Mouse (Mus musculus) G1E-ER4 (cell line): Measurements from ENCODE around the gene Vps4b. TPM values are rescaled to one million over a fixed set of nuclear protein-coding genes. Genes with fewer than 3 reads are reported as not detected.

ENCODE experiments used
- GATA1 ChIP-seq: IDR thresholded peaks from one replicate; pipeline ENCODE4 v1.8.0; 2012; ENCODE audit warnings: low read length, inconsistent platforms
- polyA plus RNA-seq: library from polyadenylated mRNA; stranded (reverse); fragments of >175 nt; gene quantifications from 2 replicates; pipeline ENCODE4 v1.2.3, GENCODE M21; 2012

The Vps4b gene
- polyA plus RNA-seq, result 35.8 and 43.0 TPM in 2 replicates

DNA sequence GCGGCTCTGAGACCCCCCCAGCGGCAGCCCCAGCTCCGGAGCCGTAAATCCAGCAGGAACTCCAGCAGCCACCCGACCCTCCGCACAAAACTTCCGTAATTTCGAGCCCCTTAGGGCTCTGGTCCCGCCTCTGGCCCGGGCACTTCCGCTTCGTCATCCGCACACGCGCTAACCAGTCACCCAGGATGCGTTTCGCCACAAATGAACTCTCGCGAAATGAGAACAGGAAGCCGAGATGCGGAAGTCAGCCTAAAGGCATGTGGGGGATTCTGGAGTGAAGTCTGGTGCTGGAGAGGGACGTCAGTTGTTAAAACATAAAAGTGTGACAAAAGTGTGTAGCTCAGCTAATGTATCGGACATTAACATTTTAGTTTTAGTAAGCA is at the start of gene Vps4b:
Gene Vps4b, minus strand, starts transcription at position 187 of the 383 bp plus-strand sequence.
- no peak for TF ChIP-seq GATA1

DNA sequence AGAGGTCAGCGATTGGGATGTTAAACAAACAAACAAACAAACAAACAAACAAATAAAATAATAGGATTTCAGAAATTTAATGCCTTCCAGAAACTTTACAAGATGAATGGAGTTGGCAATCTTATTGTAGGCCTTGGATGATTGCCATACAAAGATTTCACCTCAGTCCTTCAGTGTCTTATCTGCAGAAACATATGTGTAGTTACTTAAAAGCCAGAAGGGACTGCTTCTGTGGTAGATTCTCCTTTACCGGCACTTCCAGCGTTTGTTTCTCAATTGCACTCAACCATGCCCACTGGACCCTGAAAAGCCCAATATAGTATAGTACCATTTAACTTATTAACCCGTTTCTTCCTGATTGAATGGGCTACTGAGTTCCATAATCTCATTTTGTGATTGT is 32.3 kb upstream of the Vps4b start:
- TF ChIP-seq GATA1, result no peak

DNA sequence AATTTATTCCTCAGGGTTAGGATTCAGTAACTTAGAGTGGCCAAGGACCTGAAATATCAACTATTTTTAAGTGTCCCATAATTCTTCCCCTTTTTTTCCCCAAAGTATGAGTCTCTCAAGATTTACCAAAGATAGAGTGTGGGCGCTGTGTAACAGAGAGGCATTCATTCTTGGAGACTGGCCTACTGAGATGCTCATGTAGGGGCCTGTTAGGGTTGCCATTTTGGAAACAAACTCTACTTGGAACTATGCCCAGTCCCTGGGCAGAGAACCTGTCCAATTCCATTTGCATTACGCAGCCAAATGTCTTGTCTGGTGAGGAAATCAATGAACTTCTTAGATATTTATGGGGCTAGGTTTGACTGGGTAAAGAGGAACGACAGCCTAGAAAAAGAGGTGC is 25.8 kb upstream of the Vps4b start:
- no peak for TF ChIP-seq GATA1

DNA sequence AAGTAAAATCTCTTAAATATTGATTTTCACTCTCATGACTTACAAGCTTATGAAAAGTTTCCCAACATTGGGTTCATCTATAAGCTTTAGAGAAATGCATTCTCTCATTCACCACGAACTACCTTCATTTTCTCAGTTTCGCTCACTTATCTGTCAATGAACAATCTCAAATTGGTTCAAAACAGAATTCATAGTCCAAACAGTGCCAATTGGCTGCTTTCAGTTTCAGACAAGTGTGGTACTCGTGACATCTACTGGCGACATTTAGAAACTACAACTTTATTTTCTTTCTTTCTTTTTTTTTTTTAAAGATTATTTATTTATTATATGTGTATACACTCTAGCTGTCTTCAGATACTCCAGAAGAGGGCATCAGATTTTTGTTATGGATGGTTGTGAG is 21.8 kb upstream of the Vps4b start:
- TF ChIP-seq GATA1, result no peak

DNA sequence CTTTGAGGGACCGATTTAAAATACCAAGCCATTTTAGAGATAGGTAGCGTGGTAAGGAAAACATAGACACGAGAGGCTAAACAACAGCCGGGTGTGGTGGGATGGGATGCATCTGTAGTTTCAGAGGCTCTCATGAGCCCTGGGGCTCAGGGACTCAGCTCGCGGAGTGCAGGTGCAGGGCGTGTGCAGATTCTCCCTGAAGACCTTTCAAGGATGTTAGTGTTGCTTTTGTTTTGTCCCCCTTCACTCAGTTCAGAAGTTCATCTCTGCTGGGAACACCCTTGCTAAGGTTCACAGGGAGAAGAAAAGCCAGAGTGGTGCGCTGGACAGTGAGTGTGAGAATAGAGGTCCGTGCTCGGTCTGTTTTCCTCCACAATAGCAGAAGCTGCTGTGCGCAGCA is 20.2 kb upstream of the Vps4b start:
- no peak for TF ChIP-seq GATA1

DNA sequence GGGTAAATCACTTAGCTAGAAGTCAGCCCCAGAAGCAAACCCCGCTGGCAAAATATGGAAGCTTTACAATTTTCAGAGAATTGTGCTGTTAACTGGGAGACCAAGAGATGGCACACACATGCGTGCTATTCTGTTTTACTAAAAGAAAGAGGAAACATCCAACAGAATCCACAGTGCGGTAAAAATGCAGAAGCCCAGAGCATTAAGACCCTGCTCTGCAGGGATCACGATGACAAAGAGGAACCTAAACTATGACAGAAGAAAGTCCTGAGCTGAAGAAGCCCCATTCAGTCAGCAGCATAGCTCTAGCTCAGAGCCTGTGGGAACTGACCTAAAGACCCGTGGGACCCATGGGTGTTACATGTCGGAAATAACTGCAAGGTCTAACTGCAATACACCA is 18.7 kb upstream of the Vps4b start:
- no peak for TF ChIP-seq GATA1

DNA sequence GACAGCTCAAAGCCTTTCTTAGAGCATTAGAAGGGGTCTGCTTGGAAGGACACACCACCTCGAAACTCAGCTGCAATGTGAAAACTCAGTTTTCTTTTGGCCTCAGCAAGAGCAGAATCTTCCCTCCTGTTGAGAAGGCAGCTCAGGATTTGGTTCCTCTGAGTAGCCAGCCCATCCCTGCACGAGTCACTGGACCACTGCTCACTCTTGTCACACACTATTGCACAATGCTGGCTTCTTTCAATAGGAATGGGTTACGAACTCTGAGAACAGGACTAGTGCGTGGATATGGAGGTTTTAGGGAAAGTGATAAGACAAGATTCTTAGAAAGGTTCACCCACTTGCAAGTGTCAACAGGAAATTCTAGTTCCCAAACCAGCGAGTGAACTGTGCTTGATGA is 18.3 kb upstream of the Vps4b start:
- TF ChIP-seq GATA1, result no peak

DNA sequence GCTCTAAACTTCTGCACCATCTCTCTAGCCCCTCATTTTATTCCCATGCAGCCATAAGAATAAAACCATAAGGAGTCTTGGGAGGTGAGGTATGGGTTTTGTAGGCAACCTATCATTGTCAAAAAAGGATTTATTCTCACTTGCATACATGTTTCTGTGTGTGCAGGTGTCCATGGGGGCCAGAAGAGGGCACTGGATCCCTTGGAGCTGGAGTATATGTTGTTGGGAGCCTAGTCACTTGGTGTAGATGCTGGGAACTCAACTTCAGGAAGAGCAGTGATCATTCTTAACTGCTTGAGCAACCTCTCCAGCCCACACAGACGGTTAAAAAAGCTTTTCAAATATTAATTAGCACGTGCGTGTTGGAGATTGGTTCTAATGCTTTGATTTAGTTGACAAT is 3.4 kb upstream of the Vps4b start:
- TF ChIP-seq GATA1, result no peak

DNA sequence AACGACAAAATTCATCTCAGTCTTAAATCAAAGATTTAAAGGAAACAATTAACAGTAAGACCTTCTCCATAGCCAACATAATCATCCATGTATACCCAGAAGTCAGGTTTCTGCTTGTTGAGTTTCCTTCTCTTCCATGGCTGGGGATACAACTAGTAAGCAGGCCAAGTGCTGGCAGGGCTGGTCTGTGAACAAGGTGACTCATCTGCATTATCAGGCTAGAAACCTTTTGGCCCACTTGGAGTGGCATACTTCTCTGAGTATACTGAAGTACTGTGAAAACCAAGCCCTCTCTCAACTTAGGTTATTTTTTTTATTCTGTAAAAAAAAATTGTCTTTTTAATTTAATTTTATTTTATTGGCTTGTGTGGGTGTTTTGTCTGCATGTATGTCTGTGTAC is 2.9 kb upstream of the Vps4b start:
- TF ChIP-seq GATA1, result no peak

DNA sequence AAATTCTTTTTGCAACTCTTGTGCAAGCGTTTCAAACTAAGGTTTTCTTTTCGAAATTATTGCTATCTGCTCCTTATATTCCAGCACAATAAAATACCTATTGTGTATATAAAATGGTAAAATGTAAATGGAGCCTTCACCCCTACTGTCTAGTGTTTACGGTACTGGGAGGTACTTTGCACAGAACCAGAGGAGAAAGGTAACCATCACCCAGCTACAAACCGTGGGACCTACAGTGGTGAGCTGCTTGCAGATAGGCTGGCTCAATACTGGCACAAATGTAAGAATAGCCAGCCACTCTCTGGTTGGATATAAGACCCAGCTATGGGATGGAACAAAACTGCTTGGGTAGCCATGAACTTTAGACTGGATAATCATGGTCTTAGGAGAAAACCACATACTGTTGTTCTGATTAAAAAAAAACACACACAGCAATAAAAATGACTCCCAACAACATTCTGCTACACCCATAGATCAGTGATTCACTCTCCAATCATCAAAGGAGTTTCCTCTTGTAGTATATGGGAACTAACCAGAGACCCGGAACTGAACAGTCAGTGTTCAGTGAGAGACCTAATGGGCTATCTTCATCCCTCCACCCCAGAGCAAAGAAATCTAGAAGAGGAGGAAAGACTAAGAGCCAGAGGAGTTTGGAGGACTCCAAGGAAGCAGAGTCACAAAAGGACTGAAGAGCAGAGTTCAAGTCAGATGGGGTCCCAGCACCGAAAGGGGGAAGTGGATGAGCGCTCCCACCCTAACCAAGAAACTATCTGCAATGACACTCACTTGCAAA is 655 bp upstream of the Vps4b start:
- no peak for TF ChIP-seq GATA1

DNA sequence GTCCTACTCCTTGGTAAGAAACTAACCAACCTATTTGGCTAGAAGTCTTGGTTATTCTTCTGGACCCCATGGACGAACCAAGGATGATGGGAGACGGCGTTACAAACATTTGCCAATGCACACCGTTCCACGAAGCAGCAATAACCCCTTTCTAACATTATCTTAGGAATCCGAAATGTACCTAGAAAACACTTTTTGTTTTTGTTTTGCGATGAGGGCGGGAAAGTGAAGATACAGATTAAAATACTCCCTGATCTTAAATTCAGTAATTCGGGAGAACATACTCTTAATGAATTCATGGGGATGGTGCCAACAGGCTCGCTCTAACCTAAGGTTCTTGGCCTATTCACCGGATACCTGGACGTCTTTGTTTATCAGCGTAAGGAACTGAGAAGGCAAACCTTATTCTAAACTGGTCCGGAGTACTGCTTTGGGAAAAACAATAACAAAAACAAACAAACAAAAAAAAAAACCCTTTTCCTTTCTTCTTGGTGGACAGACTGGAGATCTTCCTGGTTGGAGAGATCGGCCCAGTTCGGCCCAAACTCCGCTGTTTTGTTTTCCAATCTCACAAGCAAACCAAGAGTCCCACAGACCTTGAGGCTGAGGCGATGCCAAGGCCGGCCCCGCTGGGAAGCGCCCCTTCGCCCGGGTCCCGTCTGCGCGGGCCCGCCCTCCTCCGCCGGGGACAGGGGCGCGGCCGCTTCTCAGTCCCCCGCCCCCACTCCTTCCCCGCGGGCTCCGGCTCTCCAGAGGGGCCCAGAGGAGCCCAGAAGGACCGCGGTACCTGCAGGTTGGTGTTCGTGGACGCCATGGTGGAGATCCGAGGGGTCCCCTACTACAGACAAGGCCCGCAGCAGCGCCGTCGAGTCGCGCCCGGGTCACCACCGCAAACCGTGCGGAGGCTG is 640 bp downstream of the Vps4b start:
- TF ChIP-seq GATA1, result no peak

DNA sequence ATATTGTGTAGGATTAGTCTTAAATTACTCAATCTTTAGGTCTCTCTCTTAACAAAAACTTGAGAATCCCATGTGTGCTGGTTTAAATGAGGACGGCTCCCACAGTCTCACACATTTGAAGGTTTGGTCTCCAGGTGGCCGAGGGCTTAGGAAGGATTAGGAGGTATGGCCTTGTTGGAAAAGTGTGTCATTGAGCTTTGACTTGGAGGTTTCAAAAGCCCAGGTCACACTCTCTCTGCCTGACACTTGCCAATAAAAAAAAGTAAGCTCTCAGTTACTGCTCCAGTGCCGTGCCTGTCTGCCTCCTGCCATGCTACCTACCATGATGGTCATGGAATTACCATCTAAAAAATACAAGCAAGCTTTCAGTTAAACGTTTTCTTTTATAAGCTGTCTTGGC is 21.6 kb downstream of the Vps4b start:
- TF ChIP-seq GATA1, result no peak

DNA sequence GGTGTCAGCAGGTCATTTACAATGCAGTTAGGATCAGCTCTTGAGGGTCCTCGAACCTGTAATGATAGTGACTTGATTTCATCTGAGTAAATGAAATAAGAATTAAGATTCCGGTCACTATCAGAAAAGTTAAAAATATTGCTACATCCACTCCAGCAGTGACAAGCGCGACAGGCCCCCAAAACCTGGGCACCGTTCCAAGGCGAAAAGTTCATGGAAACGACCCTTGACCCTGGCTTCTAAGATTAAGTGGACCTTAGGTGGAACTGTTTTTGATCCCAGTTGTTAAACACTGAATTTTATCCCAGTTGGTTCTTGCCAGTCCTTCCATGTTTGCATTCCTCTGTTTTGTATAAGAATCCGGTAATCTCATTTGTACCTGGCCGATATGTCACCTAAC is 22.4 kb downstream of the Vps4b start:
- no peak for TF ChIP-seq GATA1

DNA sequence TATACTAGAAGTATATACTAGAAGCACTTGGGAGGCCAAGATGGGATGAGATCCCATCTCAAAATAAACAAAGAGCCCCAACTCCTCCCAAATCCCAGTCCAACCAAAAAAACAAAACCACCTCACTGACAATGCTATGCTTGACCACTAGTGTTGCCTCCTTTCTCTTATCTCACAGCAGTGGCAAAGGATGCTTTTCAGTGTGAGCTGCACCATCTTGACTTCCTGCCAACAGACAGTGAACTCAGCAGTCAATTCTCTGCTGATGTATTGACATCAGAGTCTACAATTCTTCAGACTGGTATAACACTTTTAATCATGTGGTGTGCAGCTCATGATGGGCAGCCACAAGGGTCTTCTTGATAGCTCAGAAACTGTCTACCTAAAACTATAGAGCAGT is 27.8 kb downstream of the Vps4b start:
- no peak for TF ChIP-seq GATA1

DNA sequence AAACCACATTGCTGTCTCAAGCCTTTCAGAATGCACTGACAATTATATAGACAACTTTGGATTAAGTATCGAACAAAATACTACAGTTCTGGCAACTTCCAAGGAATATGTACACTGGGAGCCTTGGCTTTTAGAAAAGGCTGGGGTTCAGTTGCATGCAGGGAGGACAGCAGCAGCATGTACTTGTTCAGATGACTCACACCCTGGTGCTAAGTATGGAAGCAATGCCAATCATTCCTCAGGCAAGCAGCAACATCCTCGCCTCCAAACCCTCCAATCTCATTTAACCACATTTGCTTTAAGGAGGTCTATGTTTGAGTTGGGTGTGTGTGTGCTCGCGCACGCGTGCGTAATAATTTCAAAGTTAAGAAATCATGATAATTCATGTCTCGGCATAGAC is 30.8 kb downstream of the Vps4b start:
- no peak for TF ChIP-seq GATA1

DNA sequence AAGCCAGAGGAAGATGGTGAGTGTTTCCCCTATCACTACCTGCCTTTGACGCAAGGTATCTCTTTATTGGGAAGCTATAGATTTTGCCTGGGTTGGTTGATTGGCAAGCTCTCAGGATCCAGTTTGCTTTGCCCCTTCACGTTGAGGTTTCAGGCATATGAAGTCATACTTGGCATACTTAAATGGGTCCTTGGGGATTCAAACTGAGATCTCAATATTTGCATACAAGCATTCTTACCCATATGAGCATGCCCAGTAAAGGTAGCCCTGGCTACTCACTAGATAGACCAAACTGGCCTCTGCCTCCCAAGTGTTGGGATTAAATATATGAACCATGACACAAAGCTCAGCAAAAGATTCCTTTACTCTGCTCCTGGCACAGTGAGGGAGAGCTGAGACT is 31.7 kb downstream of the Vps4b start:
- no peak for TF ChIP-seq GATA1

DNA sequence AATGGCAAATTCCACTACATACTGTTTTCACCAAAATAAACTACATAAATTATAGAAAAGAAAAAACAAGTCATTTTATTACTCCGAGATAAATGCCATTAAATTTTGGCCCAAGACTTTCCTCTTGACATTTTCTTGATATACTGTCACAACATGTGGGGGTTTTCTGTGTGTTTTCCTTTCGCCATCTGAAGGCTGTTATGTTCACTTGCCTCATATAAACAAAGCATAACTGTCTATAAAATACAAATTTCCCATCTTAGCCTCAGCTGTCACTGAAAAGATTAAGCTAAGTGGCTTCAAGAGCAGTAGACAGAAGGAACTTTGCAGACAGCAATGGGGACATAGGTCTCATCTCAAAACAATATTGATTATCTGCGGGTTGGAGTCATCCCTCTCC is 32.2 kb downstream of the Vps4b start:
- no peak for TF ChIP-seq GATA1
